Mouse (Mus musculus) hindbrain, embryonic 13.5 days (tissue): ENCODE data around the gene Ebf1. TPM values are rescaled to one million over a fixed set of nuclear protein-coding genes. Genes with fewer than 3 reads are reported as not detected.

Source experiments
- ATAC-seq: fragments of 200-750 bp; cut with Nextera tagmentation; 2 replicates; pipeline ENCODE4 v1.8.0; 2017; ENCODE audit warnings: moderate TSS enrichment; ENCODE audit not compliant: low FRiP score
- H3K27ac ChIP-seq: fragments of 300-500 bp; sonication (generic); 2 replicates; pipeline ENCODE4 v1.5.1; 2015; ENCODE audit warnings: inconsistent platforms, mild to moderate bottlenecking, moderate library complexity
- H3K27me3 ChIP-seq: fragments of 300-500 bp; sonication (generic); 2 replicates; pipeline ENCODE4 v1.6.1; 2015; ENCODE audit warnings: mild to moderate bottlenecking, inconsistent platforms
- H3K36me3 ChIP-seq: fragments of 300-500 bp; sonication (generic); 2 replicates; pipeline ENCODE4 v1.6.1; 2015; ENCODE audit warnings: mild to moderate bottlenecking, inconsistent platforms
- H3K4me1 ChIP-seq: fragments of 300-500 bp; sonication (generic); replicated peaks from 2 replicates; pipeline ENCODE4 v1.6.1; 2015; ENCODE audit warnings: inconsistent platforms
- H3K4me2 ChIP-seq: fragments of 300-500 bp; sonication (generic); 2 replicates; pipeline ENCODE4 v1.6.1; 2015; ENCODE audit warnings: inconsistent platforms, mild to moderate bottlenecking, moderate library complexity
- H3K4me3 ChIP-seq: fragments of 300-500 bp; sonication (generic); 2 replicates; pipeline ENCODE4 v1.5.1; 2015; ENCODE audit warnings: mild to moderate bottlenecking, inconsistent platforms
- H3K9ac ChIP-seq: fragments of 300-500 bp; sonication (generic); 2 replicates; pipeline ENCODE4 v1.6.1; 2015; ENCODE audit warnings: mild to moderate bottlenecking, inconsistent platforms
- H3K9me3 ChIP-seq: fragments of 300-500 bp; sonication (generic); 2 replicates; pipeline ENCODE4 v1.6.1; 2016; ENCODE audit warnings: inconsistent platforms
- WGBS: fragments of 180-500 bp; shearing (Covaris S2); methylation state at CpG from one replicate; pipeline ENCODE4 v1.1.7; 2015; 5-methylcytosine and 5-hydroxymethylcytosine counted together
- polyA plus RNA-seq: library from polyadenylated mRNA; unstranded; fragments of >200 nt; fragmentation: Nextera tagmentation; extraction: Ambion mirVana; gene quantifications from 2 replicates; pipeline ENCODE4 v1.2.1, GENCODE M21; 2015

The Ebf1 gene
- polyA plus RNA-seq, 1 experiment from 2014 or later = 159 TPM

- peaks cover 24% of the 10 kb centered on the region for H3K4me1 ChIP-seq
- H3K9ac ChIP-seq = no peak overlapping the region
- H3K27me3 ChIP-seq = peaks cover 16% of the 10 kb centered on the region
- no peaks in the 10 kb centered on the region for H3K9me3 ChIP-seq
- H3K36me3 ChIP-seq = no peaks in the 10 kb centered on the region
- no peak overlapping the region for H3K4me2 ChIP-seq
- 87% methylated on average over 11 of the region's 11 CpGs for WGBS
- no peak overlapping the region for H3K4me3 ChIP-seq
- no peak for ATAC-seq
- H3K27ac ChIP-seq = no peak overlapping the region
Observed at GRCm38 (mm10) chr11:44608646-44609045, 8.5 kb upstream of the Ebf1 start.

GRCm38 (mm10) chr11:44610971-44611781 lies 5.9 kb upstream of the Ebf1 start:
- Histone ChIP-seq H3K4me3 (peak overlapping the region; percentile 46), H3K27ac (peak overlapping the region; percentile 78), H3K27me3 (peaks cover 32% of the 10 kb centered on the region), H3K36me3 (no peaks in the 10 kb centered on the region), H3K4me1 (peaks cover 34% of the 10 kb centered on the region), H3K4me2 (peak overlapping the region; percentile 92), H3K9ac (peak overlapping the region; percentile 75), H3K9me3 (no peaks in the 10 kb centered on the region)
- WGBS = 1% methylated on average over 45 of the region's 45 CpGs
- ATAC-seq = peak; percentile 87

GRCm38 (mm10) chr11:44612156-44612555 lies 5.0 kb upstream of the Ebf1 start:
- H3K9ac ChIP-seq = no peak overlapping the region
- H3K4me2 ChIP-seq = peak overlapping the region; percentile 92
- H3K4me3 ChIP-seq = peak overlapping the region; percentile 36; the same call in 1 of the 2 replicates
- H3K4me1 ChIP-seq = peaks cover 41% of the 10 kb centered on the region
- H3K9me3 ChIP-seq = no peaks in the 10 kb centered on the region
- no peak overlapping the region for H3K27ac ChIP-seq
- peaks cover 34% of the 10 kb centered on the region for H3K27me3 ChIP-seq
- no peak for ATAC-seq
- no peaks in the 10 kb centered on the region for H3K36me3 ChIP-seq
- 7% methylated on average over 10 of the region's 10 CpGs for WGBS

GRCm38 (mm10) chr11:44612681-44613410 lies 4.3 kb upstream of the Ebf1 start:
- peak overlapping the region; percentile 36 for H3K4me3 ChIP-seq
- no peaks in the 10 kb centered on the region for H3K36me3 ChIP-seq
- peaks cover 41% of the 10 kb centered on the region for H3K4me1 ChIP-seq
- H3K27ac ChIP-seq = no peak overlapping the region
- WGBS = 1% methylated on average over 38 of the region's 38 CpGs
- no peaks in the 10 kb centered on the region for H3K9me3 ChIP-seq
- H3K4me2 ChIP-seq = peak overlapping the region; percentile 92
- H3K27me3 ChIP-seq = peaks cover 34% of the 10 kb centered on the region
- ATAC-seq = no peak
- H3K9ac ChIP-seq = peak overlapping the region; percentile 72

GRCm38 (mm10) chr11:44613411-44614180 lies 3.5 kb upstream of the Ebf1 start:
- Histone ChIP-seq H3K27me3 (peaks cover 34% of the 10 kb centered on the region), H3K4me2 (peak overlapping the region; percentile 92), H3K9ac (peak overlapping the region; percentile 72), H3K27ac (no peak overlapping the region), H3K36me3 (no peaks in the 10 kb centered on the region), H3K4me3 (peak overlapping the region; percentile 36), H3K4me1 (peaks cover 41% of the 10 kb centered on the region), H3K9me3 (no peaks in the 10 kb centered on the region)
- ATAC-seq = no peak
- 5% methylated on average over 14 of the region's 14 CpGs for WGBS

- Histone ChIP-seq H3K4me1 (peaks cover 63% of the 10 kb centered on the region), H3K4me2 (peak overlapping the region; percentile 88), H3K4me3 (peak overlapping the region; percentile 71), H3K27me3 (peaks cover 44% of the 10 kb centered on the region), H3K36me3 (no peaks in the 10 kb centered on the region), H3K27ac (peak overlapping the region; percentile 80), H3K9ac (peak overlapping the region; percentile 71), H3K9me3 (no peaks in the 10 kb centered on the region)
- peak; percentile 5 for ATAC-seq
- WGBS = 11% methylated on average over 18 of the region's 18 CpGs
Observed at GRCm38 (mm10) chr11:44616078-44616787, 884 bp upstream of the Ebf1 start.

GRCm38 (mm10) chr11:44617734-44618586 lies 843 bp downstream of the Ebf1 start:
- Histone ChIP-seq H3K9ac (peak overlapping the region; percentile 99), H3K4me1 (peaks cover 58% of the 10 kb centered on the region), H3K36me3 (peaks cover 4% of the 10 kb centered on the region; the same call in 1 of the 2 replicates), H3K27me3 (peaks cover 40% of the 10 kb centered on the region), H3K27ac (peak overlapping the region; percentile 96), H3K4me3 (peak overlapping the region; percentile 71), H3K9me3 (no peaks in the 10 kb centered on the region), H3K4me2 (peak overlapping the region; percentile 88)
- ATAC-seq = no peak
- under 1% methylated on average over 55 of the region's 55 CpGs for WGBS

GRCm38 (mm10) chr11:44619131-44619886 lies 2.2 kb downstream of the Ebf1 start:
- peak overlapping the region; percentile 71 for H3K4me3 ChIP-seq
- H3K4me2 ChIP-seq = peak overlapping the region; percentile 88
- no peaks in the 10 kb centered on the region for H3K9me3 ChIP-seq
- ATAC-seq = no peak
- 0% methylated on average over 14 of the region's 15 CpGs for WGBS
- H3K27me3 ChIP-seq = peaks cover 32% of the 10 kb centered on the region
- peak overlapping the region; percentile 99 for H3K9ac ChIP-seq
- H3K36me3 ChIP-seq = peaks cover 4% of the 10 kb centered on the region; the same call in 1 of the 2 replicates
- peaks cover 50% of the 10 kb centered on the region for H3K4me1 ChIP-seq
- peak overlapping the region; percentile 83 for H3K27ac ChIP-seq

- Histone ChIP-seq H3K27me3 (peaks cover 29% of the 10 kb centered on the region), H3K4me1 (peaks cover 58% of the 10 kb centered on the region)
- WGBS = 1% methylated on average over 41 of the region's 41 CpGs
Observed at GRCm38 (mm10) chr11:44619887-44620693, 3.0 kb downstream of the Ebf1 start.

More at GRCm38 (mm10) chr11:44619887-44620693, 3.0 kb downstream of the Ebf1 start:
- Histone ChIP-seq H3K9ac (peak overlapping the region; percentile 99), H3K4me3 (peak overlapping the region; percentile 71), H3K9me3 (no peaks in the 10 kb centered on the region), H3K36me3 (peaks cover 4% of the 10 kb centered on the region; the same call in 1 of the 2 replicates), H3K4me2 (peak overlapping the region; percentile 88), H3K27ac (peak overlapping the region; percentile 83)
- ATAC-seq = no peak
